Mouse (Mus musculus) small intestine, adult 2 months (tissue): ENCODE results near the gene Itfg2.

Source experiments
- CTCF ChIP-seq: fragments of 200-500 bp; IDR thresholded peaks from 2 replicates; pipeline ENCODE4 v1.5.1; 2012; ENCODE audit warnings: low read depth, mild to moderate bottlenecking, control low read depth, inconsistent platforms, low read length, moderate library complexity, mixed read lengths; ENCODE audit not compliant: insufficient replicate concordance, insufficient read length; ENCODE audit errors: extremely low read depth
- POLR2A ChIP-seq: fragments of 200-500 bp; IDR thresholded peaks from 2 replicates; pipeline ENCODE4 v1.6.1; 2012; ENCODE audit warnings: low read depth, mild to moderate bottlenecking, control low read depth, inconsistent platforms, low read length, moderate library complexity

- no peak for TF ChIP-seq CTCF
- no peak for TF ChIP-seq POLR2A
Observed at GRCm38 (mm10) chr6:128466043-128466442, 41.3 kb upstream of the Itfg2 start.
